Mouse (Mus musculus): ENCODE measurements around the gene Rin2. TPM values are rescaled to one million over a fixed set of nuclear protein-coding genes. Genes with fewer than 3 reads are reported as not detected.
A peak's percentile ranks its signal among the peaks of the same experiment; 100 is the strongest.

Gene Rin2
- polyA plus RNA-seq, 1 experiment, result 9.3 TPM

GRCm38 (mm10) chr2:145862206-145862817, 187.3 kb downstream of the Rin2 start:
- H3K36me3 ChIP-seq (ENCODE audit: control insufficient read depth, insufficient read depth), result peaks cover 20% of the 10 kb centered on the region
- H3ac ChIP-seq (ENCODE audit: control insufficient read depth, insufficient read length, low read depth), result peak overlapping the region; percentile 70
- H3K79me3 ChIP-seq (ENCODE audit: low read depth), result peaks cover 51% of the 10 kb centered on the region
- H3K4me3 ChIP-seq (ENCODE audit: insufficient read depth, poor library complexity, severe bottlenecking), result peak overlapping the region; percentile 55
- TF ChIP-seq CEBPB (IDR thresholded peaks at IDR 0.05; ENCODE audit: low read depth) (no peak), MYOG (IDR thresholded peaks at IDR 0.05; ENCODE audit: control insufficient read depth, extremely low read depth, insufficient read length) (no peak), MAX (IDR thresholded peaks at IDR 0.05) (no peak), MYOD1 (IDR thresholded peaks at IDR 0.05; ENCODE audit: control insufficient read depth, insufficient read length, low read depth) (no peak), CTCF (IDR thresholded peaks at IDR 0.05; ENCODE audit: control insufficient read depth, insufficient read depth, insufficient read length) (no peak), USF1 (IDR thresholded peaks at IDR 0.05; ENCODE audit: low read depth) (no peak), FOSL1 (IDR thresholded peaks at IDR 0.05; ENCODE audit: insufficient read depth, low read length, poor library complexity, severe bottlenecking) (no peak)
- peaks cover 69% of the 10 kb centered on the region for H3K79me2 ChIP-seq (ENCODE audit: control insufficient read depth, insufficient read depth)
- no peaks in the 10 kb centered on the region for H3K27me3 ChIP-seq (ENCODE audit: control insufficient read depth, insufficient read depth, insufficient read length)

GRCm38 (mm10) chr2:145865344-145865743, 190.3 kb downstream of the Rin2 start:
- Histone ChIP-seq H3K79me3 (ENCODE audit: low read depth) (peaks cover 66% of the 10 kb centered on the region), H3K27me3 (ENCODE audit: control insufficient read depth, insufficient read depth, insufficient read length) (no peaks in the 10 kb centered on the region), H3ac (ENCODE audit: control insufficient read depth, insufficient read length, low read depth) (no peak overlapping the region), H3K4me3 (ENCODE audit: insufficient read depth, poor library complexity, severe bottlenecking) (no peak overlapping the region), H3K79me2 (ENCODE audit: control insufficient read depth, insufficient read depth) (peaks cover 100% of the 10 kb centered on the region), H3K36me3 (ENCODE audit: control insufficient read depth, insufficient read depth) (peaks cover 26% of the 10 kb centered on the region)
- TF ChIP-seq MYOD1 (IDR thresholded peaks at IDR 0.05; ENCODE audit: control insufficient read depth, insufficient read length, low read depth) (no peak), USF1 (IDR thresholded peaks at IDR 0.05; ENCODE audit: low read depth) (no peak), FOSL1 (IDR thresholded peaks at IDR 0.05; ENCODE audit: insufficient read depth, low read length, poor library complexity, severe bottlenecking) (no peak), CTCF (IDR thresholded peaks at IDR 0.05; ENCODE audit: control insufficient read depth, insufficient read depth, insufficient read length) (no peak), MYOG (IDR thresholded peaks at IDR 0.05; ENCODE audit: control insufficient read depth, extremely low read depth, insufficient read length) (no peak), CEBPB (IDR thresholded peaks at IDR 0.05; ENCODE audit: low read depth) (no peak), MAX (IDR thresholded peaks at IDR 0.05) (no peak)

- Histone ChIP-seq H3ac (ENCODE audit: control insufficient read depth, insufficient read length, low read depth) (no peak overlapping the region), H3K79me3 (ENCODE audit: low read depth) (peaks cover 62% of the 10 kb centered on the region)
- no peak for TF ChIP-seq CEBPB (IDR thresholded peaks at IDR 0.05; ENCODE audit: low read depth)
- TF ChIP-seq FOSL1 (IDR thresholded peaks at IDR 0.05; ENCODE audit: insufficient read depth, low read length, poor library complexity, severe bottlenecking), result no peak
- no peak for TF ChIP-seq MAX (IDR thresholded peaks at IDR 0.05)
- no peak for TF ChIP-seq MYOG (IDR thresholded peaks at IDR 0.05; ENCODE audit: control insufficient read depth, extremely low read depth, insufficient read length)
- TF ChIP-seq CTCF (IDR thresholded peaks at IDR 0.05; ENCODE audit: control insufficient read depth, insufficient read depth, insufficient read length), result no peak
- TF ChIP-seq MYOD1 (IDR thresholded peaks at IDR 0.05; ENCODE audit: control insufficient read depth, insufficient read length, low read depth), result no peak
- TF ChIP-seq USF1 (IDR thresholded peaks at IDR 0.05; ENCODE audit: low read depth), result no peak
Observed at GRCm38 (mm10) chr2:145866238-145866637, 191.2 kb downstream of the Rin2 start.

GRCm38 (mm10) chr2:145866695-145867449, 191.9 kb downstream of the Rin2 start:
- Histone ChIP-seq H3K79me2 (ENCODE audit: control insufficient read depth, insufficient read depth) (peaks cover 100% of the 10 kb centered on the region), H3K79me3 (ENCODE audit: low read depth) (peaks cover 60% of the 10 kb centered on the region), H3K4me3 (ENCODE audit: insufficient read depth, poor library complexity, severe bottlenecking) (no peak overlapping the region), H3ac (ENCODE audit: control insufficient read depth, insufficient read length, low read depth) (no peak overlapping the region), H3K36me3 (ENCODE audit: control insufficient read depth, insufficient read depth) (peaks cover 26% of the 10 kb centered on the region), H3K27me3 (ENCODE audit: control insufficient read depth, insufficient read depth, insufficient read length) (no peaks in the 10 kb centered on the region)
- TF ChIP-seq MAX (IDR thresholded peaks at IDR 0.05) (no peak), USF1 (IDR thresholded peaks at IDR 0.05; ENCODE audit: low read depth) (no peak), CTCF (IDR thresholded peaks at IDR 0.05; ENCODE audit: control insufficient read depth, insufficient read depth, insufficient read length) (no peak), MYOG (IDR thresholded peaks at IDR 0.05; ENCODE audit: control insufficient read depth, extremely low read depth, insufficient read length) (no peak), FOSL1 (IDR thresholded peaks at IDR 0.05; ENCODE audit: insufficient read depth, low read length, poor library complexity, severe bottlenecking) (no peak)

More at GRCm38 (mm10) chr2:145866238-145866637, 191.2 kb downstream of the Rin2 start:
- Histone ChIP-seq H3K36me3 (ENCODE audit: control insufficient read depth, insufficient read depth) (peaks cover 26% of the 10 kb centered on the region), H3K79me2 (ENCODE audit: control insufficient read depth, insufficient read depth) (peaks cover 100% of the 10 kb centered on the region), H3K27me3 (ENCODE audit: control insufficient read depth, insufficient read depth, insufficient read length) (no peaks in the 10 kb centered on the region), H3K4me3 (ENCODE audit: insufficient read depth, poor library complexity, severe bottlenecking) (no peak overlapping the region)

- no peaks in the 10 kb centered on the region for H3K27me3 ChIP-seq (ENCODE audit: control insufficient read depth, insufficient read depth, insufficient read length)
- H3K79me3 ChIP-seq (ENCODE audit: low read depth), result peaks cover 43% of the 10 kb centered on the region
- H3ac ChIP-seq (ENCODE audit: control insufficient read depth, insufficient read length, low read depth), result no peak overlapping the region
- peaks cover 100% of the 10 kb centered on the region for H3K79me2 ChIP-seq (ENCODE audit: control insufficient read depth, insufficient read depth)
- H3K4me3 ChIP-seq (ENCODE audit: insufficient read depth, poor library complexity, severe bottlenecking), result no peak overlapping the region
- TF ChIP-seq USF1 (IDR thresholded peaks at IDR 0.05; ENCODE audit: low read depth), result no peak
- TF ChIP-seq CTCF (IDR thresholded peaks at IDR 0.05; ENCODE audit: control insufficient read depth, insufficient read depth, insufficient read length), result no peak
- TF ChIP-seq MYOD1 (IDR thresholded peaks at IDR 0.05; ENCODE audit: control insufficient read depth, insufficient read length, low read depth), result no peak
- TF ChIP-seq MAX (IDR thresholded peaks at IDR 0.05), result no peak
- no peak for TF ChIP-seq CEBPB (IDR thresholded peaks at IDR 0.05; ENCODE audit: low read depth)
- TF ChIP-seq MYOG (IDR thresholded peaks at IDR 0.05; ENCODE audit: control insufficient read depth, extremely low read depth, insufficient read length), result no peak
- no peak for TF ChIP-seq FOSL1 (IDR thresholded peaks at IDR 0.05; ENCODE audit: insufficient read depth, low read length, poor library complexity, severe bottlenecking)
- peaks cover 10% of the 10 kb centered on the region for H3K36me3 ChIP-seq (ENCODE audit: control insufficient read depth, insufficient read depth)
Observed at GRCm38 (mm10) chr2:145871308-145871707, 196.3 kb downstream of the Rin2 start.
